Mouse (Mus musculus): Measurements from ENCODE around the gene Abr. TPM values are rescaled to one million over a fixed set of nuclear protein-coding genes. Genes with fewer than 3 reads are reported as not detected.

Abr gene
- polyA plus RNA-seq, 1 experiment from 2014 or later = 83.7 TPM

DNA sequence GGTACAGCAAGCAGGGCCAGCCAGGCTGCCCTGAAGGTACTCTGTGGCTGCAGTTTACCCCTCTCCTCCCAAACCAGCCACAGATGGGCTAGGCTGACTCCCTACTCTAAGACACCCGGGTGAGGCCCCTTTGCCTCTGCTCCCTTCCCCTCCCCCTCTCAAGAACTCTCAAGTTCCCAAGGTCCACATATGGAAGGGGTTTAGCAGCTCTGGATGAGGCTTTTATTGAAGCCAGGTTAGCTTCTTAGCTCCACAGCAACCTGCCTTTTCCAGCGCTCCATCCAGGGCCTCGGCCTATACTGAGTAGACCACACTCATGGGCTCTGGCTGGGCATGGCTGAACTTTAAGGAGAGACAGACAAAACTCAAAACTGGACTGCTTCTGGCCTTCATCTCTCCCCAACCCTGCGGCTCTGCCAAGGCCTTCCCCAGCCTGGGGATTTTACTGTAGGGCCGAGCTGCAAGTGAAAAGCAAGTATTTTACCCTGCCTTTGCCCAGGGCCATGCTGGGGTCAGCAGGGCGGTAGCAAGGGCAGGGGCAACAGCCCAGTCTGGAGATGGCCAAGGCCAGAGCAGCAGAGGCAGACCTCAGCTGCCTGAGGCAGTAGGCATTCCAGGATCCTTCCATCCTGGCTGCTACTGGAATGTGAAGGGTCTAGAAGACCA lies 192.0 kb downstream of the Abr start:
- H3K9me3 ChIP-seq = no peaks in the 10 kb centered on the region
- no peak for ATAC-seq (ENCODE audit: low read depth)
- H3K27ac ChIP-seq (replicated peaks) = peak overlapping the region; percentile 46; the same call in 1 of the 2 replicates
- no peaks in the 10 kb centered on the region for H3K27me3 ChIP-seq
- H3K36me3 ChIP-seq = peaks cover 49% of the 10 kb centered on the region
- no peak overlapping the region for H3K4me2 ChIP-seq
- H3K4me3 ChIP-seq = no peak overlapping the region
- H3K9ac ChIP-seq = 0 out of 2 replicates have a peak overlapping the region, but pooled peaks have one; percentile 38
- H3K4me1 ChIP-seq (replicated peaks) = peaks cover 15% of the 10 kb centered on the region
- 68% methylated on average over 6 of the region's 6 CpGs for WGBS

DNA sequence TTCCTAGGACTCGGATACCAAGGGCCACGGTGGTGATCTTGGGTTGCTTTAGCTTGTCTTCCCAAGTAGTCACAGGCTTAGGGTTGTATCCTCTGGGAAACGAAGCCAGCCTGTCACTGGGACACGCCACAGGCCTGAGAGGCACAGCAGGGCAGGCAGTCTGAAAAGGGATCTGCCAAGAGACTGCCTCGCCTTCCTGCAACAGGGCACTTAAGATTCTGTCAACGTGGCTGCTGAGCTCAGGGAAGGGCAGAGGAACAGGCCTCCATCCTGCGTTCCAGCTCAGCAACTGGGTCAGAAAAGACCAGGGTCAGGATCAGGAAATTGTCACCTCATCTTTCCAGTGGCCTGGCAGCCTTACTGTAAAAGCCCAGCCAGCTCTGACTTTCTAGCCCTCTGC lies 192.6 kb downstream of the Abr start:
- WGBS = 69% methylated on average over 7 of the region's 7 CpGs
- H3K4me2 ChIP-seq = no peak overlapping the region
- no peak for ATAC-seq (ENCODE audit: low read depth)
- peak overlapping the region; percentile 34; the same call in 1 of the 2 replicates for H3K27ac ChIP-seq (replicated peaks)
- no peak overlapping the region for H3K4me3 ChIP-seq
- 0 out of 2 replicates have a peak overlapping the region, but pooled peaks have one; percentile 38 for H3K9ac ChIP-seq
- H3K9me3 ChIP-seq = no peaks in the 10 kb centered on the region
- peaks cover 11% of the 10 kb centered on the region for H3K4me1 ChIP-seq (replicated peaks)
- no peaks in the 10 kb centered on the region for H3K27me3 ChIP-seq
- peaks cover 54% of the 10 kb centered on the region for H3K36me3 ChIP-seq

DNA sequence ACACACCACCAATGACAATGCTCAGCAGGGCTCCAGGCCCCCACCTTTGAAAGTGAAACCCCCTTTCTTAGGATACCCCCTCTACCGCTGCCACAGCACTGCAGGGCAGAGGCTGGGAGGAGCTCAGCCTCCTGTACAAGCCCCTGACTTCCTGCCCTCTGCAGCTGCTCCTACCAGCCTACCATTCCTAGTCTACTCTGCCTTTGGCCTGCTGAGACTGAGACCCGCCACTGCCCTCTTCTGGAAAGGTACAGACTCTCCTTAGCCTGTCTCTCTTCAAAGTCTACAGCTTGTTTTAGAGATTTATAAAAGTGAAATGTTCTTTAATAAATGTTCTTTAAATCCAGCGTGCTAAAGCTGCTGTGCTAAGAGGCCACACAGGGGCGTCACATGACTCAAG lies 193.1 kb downstream of the Abr start:
- Histone ChIP-seq H3K36me3 (peaks cover 56% of the 10 kb centered on the region), H3K9ac (no peak overlapping the region), H3K27me3 (no peaks in the 10 kb centered on the region), H3K4me2 (no peak overlapping the region), H3K4me3 (no peak overlapping the region), H3K9me3 (no peaks in the 10 kb centered on the region), H3K4me1 (replicated peaks) (peaks cover 11% of the 10 kb centered on the region), H3K27ac (replicated peaks) (0 out of 2 replicates have a peak overlapping the region, but pooled peaks have one; percentile 34)
- WGBS = 76% methylated on average over 4 of the region's 4 CpGs
- ATAC-seq (ENCODE audit: low read depth) = no peak

DNA sequence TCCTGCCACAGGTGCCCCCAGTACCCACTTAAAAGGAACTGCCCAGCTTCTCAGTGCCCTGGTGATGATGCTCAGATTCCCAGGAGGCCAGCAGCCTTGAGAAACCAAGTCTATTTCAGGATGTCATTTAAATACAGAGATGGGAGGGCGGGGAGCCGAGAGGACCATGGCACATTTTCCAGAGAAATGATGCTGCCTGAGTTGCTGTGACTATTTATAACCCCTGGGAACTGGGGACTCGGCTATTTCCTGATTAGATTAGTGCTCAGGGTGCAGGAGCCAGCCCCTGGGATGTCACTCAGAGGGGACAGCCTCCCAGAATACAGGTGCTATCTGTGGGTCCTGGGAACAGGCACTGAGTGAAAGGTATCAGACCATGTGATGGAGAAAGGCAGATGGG lies 194.3 kb downstream of the Abr start:
- Histone ChIP-seq H3K4me2 (no peak overlapping the region), H3K9me3 (no peaks in the 10 kb centered on the region), H3K27me3 (no peaks in the 10 kb centered on the region), H3K36me3 (peaks cover 56% of the 10 kb centered on the region), H3K4me3 (no peak overlapping the region), H3K9ac (no peak overlapping the region), H3K4me1 (replicated peaks) (peaks cover 11% of the 10 kb centered on the region), H3K27ac (replicated peaks) (no peak overlapping the region)
- 66% methylated on average over 3 of the region's 3 CpGs for WGBS
- no peak for ATAC-seq (ENCODE audit: low read depth)

DNA sequence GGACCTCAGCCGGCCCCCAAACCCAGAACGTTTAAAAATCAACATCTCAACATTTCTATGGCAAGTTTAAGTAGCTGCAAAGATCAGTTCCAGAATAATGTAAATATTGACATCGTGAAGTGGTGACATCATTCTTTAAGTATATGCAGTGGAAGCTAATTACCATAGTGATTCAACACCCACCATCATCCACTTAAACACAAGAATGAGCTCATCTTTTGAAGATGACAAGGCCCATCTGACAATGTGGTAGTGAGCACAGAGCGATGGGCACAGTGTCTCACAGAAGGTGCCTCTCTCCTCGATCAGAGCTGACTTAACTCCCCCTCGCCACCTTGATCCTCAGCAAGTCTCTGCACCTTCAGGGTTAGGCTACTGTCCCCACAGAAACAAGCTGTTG lies 196.4 kb downstream of the Abr start:
- Histone ChIP-seq H3K9me3 (no peaks in the 10 kb centered on the region), H3K27ac (replicated peaks) (no peak overlapping the region), H3K9ac (no peak overlapping the region), H3K36me3 (peaks cover 65% of the 10 kb centered on the region), H3K27me3 (no peaks in the 10 kb centered on the region), H3K4me1 (replicated peaks) (peaks cover 11% of the 10 kb centered on the region), H3K4me3 (no peak overlapping the region), H3K4me2 (no peak overlapping the region)
- WGBS = 86% methylated on average over 6 of the region's 6 CpGs
- ATAC-seq (ENCODE audit: low read depth) = no peak

DNA sequence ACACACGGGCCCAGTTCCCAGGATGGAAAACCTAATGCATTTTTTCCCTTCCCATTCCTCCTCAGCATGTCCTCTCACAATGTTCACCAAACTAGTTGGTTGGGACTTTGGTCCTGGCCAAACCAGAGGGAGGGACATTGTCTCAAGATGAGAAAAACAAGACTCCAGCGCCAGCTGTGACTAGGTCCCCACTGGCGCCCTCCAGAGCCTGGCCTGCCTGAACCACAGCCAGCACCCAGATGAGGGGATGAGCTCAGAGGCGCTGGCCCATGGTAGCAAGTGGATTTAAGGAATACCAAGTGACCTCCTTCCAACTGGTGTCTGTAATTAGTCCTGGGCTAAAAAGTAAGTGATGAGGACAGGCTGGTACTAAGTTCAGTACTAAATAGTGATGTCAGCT lies 201.2 kb downstream of the Abr start:
- no peak overlapping the region for H3K9ac ChIP-seq
- WGBS = 78% methylated on average over 4 of the region's 4 CpGs
- H3K4me2 ChIP-seq = no peak overlapping the region
- ATAC-seq (ENCODE audit: low read depth) = no peak
- H3K36me3 ChIP-seq = peaks cover 97% of the 10 kb centered on the region
- no peaks in the 10 kb centered on the region for H3K27me3 ChIP-seq
- peaks cover 11% of the 10 kb centered on the region; the same call in 1 of the 2 replicates for H3K4me1 ChIP-seq (replicated peaks)
- H3K27ac ChIP-seq (replicated peaks) = no peak overlapping the region
- H3K9me3 ChIP-seq = no peaks in the 10 kb centered on the region
- H3K4me3 ChIP-seq = no peak overlapping the region

DNA sequence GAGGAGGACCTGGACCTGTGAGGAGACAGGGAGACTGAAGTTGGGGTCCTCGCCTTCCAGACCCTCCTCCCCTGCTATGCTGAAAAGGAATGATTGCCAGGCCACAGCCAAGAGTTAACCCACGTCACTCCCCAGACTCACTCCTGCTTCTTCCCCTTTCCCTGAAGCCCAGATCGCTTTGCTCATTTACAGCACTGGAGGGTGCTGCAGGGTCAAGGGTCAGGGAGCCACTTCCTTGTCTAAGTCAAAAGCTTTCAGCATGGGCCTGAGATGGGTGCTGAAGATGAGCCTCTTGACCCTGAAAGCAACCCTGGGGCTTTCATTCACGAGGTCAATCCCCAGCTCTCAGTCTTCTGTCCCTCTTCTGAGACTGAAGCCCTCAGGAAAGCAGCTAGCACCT lies 202.9 kb downstream of the Abr start:
- 68% methylated on average over 4 of the region's 4 CpGs for WGBS
- no peaks in the 10 kb centered on the region for H3K9me3 ChIP-seq
- H3K4me1 ChIP-seq (replicated peaks) = peaks cover 11% of the 10 kb centered on the region; the same call in 1 of the 2 replicates
- ATAC-seq (ENCODE audit: low read depth) = no peak
- peaks cover 99% of the 10 kb centered on the region for H3K36me3 ChIP-seq
- H3K27ac ChIP-seq (replicated peaks) = no peak overlapping the region; the same call in 1 of the 2 replicates
- no peak overlapping the region for H3K4me2 ChIP-seq
- H3K9ac ChIP-seq = no peak overlapping the region
- H3K27me3 ChIP-seq = no peaks in the 10 kb centered on the region
- no peak overlapping the region for H3K4me3 ChIP-seq

DNA sequence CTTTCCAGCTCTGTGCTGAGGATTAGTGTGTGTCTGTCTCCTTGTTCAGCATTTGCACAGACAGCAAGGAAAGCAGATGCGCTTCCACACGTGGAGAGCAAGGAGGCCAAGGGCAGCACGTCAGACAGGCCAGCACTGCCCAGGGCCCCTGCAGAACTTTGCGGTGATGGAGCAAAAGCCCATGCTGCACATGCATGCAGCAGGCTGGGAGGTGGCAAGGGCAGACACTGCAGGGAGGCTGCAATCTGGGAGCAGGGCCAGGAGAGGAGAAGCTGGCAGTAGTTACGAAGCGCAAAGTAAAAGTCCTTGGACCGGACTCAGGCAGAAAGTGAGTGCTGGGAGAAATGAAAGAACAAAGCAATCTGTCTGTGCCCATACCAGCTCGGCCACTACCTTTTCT lies 203.7 kb downstream of the Abr start:
- ATAC-seq (ENCODE audit: low read depth) = no peak
- Histone ChIP-seq H3K4me3 (no peak overlapping the region), H3K27me3 (no peaks in the 10 kb centered on the region), H3K4me1 (replicated peaks) (peaks cover 11% of the 10 kb centered on the region; the same call in 1 of the 2 replicates), H3K27ac (replicated peaks) (no peak overlapping the region), H3K36me3 (peaks cover 99% of the 10 kb centered on the region), H3K9ac (no peak overlapping the region), H3K4me2 (no peak overlapping the region), H3K9me3 (no peaks in the 10 kb centered on the region)
- 81% methylated on average over 8 of the region's 8 CpGs for WGBS

DNA sequence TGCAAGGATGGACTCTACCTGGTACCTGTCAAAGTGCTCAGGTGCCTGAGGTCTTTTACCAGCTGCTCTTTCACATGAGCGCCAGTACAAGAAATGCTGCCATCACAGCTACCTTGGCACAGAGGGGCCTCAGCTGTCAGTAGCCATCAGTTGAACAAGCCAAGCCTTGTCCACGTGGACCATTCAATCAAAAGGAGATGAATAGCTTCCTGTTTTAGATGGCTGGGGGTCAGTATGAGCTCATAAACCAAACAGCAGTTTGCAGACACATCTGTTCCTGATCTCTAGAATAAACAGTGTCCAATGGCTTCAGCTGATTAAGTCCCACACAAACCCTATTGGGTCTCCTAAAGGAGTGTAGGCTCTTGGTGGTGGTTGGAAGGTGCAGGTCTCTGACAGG lies 206.1 kb downstream of the Abr start:
- ATAC-seq (ENCODE audit: low read depth) = no peak
- Histone ChIP-seq H3K4me3 (no peak overlapping the region), H3K27me3 (no peaks in the 10 kb centered on the region), H3K4me1 (replicated peaks) (peaks cover 11% of the 10 kb centered on the region; the same call in 1 of the 2 replicates), H3K9me3 (no peaks in the 10 kb centered on the region), H3K36me3 (peaks cover 90% of the 10 kb centered on the region), H3K4me2 (no peak overlapping the region), H3K27ac (replicated peaks) (no peak overlapping the region), H3K9ac (no peak overlapping the region)
- 59% methylated on average over 2 of the region's 2 CpGs for WGBS

DNA sequence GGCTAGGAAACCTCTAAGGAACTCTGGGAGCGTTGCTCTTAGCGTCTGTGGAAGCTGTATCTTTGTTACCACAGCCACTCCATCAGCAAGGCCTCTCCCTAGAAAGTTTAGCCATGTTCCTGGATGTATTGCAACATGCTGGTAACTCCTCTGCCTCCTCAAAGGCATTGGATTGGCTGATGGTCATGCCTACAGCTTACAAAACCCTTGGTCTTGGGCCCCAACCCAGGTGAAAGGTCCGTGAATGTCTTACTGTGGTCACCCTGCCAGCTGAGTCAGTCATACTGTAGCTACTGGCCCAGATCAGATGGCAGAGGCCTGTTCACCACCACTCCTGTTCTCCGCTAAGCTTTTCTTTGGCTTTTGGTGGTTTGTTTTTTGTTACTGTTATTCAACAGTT lies 207.1 kb downstream of the Abr start:
- Histone ChIP-seq H3K4me2 (no peak overlapping the region), H3K9ac (no peak overlapping the region), H3K27ac (replicated peaks) (no peak overlapping the region), H3K4me1 (replicated peaks) (peaks cover 11% of the 10 kb centered on the region; the same call in 1 of the 2 replicates), H3K36me3 (peaks cover 81% of the 10 kb centered on the region), H3K9me3 (no peaks in the 10 kb centered on the region), H3K4me3 (no peak overlapping the region), H3K27me3 (no peaks in the 10 kb centered on the region)
- WGBS = 90% methylated on average over 4 of the region's 4 CpGs
- ATAC-seq (ENCODE audit: low read depth) = no peak

DNA sequence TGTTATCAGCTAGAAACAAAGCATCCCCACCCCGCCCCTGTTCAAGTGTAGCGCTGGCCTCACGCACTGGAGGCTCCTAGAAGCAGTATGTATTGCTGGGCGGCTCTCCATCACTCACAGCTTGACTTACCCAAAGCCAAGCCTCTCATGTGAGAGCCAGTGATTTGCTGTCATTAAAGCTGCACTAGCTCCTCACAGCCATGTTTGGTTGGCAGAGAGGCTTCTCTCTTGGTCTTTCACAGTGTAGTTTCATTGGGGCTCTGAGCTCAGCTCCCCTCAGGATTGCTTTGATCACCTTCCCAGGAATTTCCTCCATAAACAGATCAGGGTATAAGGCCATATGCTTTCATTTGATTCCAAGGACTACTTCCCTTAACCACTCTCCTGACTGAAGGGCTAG lies 208.9 kb downstream of the Abr start:
- H3K9me3 ChIP-seq = no peaks in the 10 kb centered on the region
- H3K27me3 ChIP-seq = no peaks in the 10 kb centered on the region
- 80% methylated on average over 4 of the region's 4 CpGs for WGBS
- no peak for ATAC-seq (ENCODE audit: low read depth)
- H3K4me2 ChIP-seq = no peak overlapping the region
- H3K4me3 ChIP-seq = no peak overlapping the region
- no peak overlapping the region for H3K27ac ChIP-seq (replicated peaks)
- H3K36me3 ChIP-seq = peaks cover 63% of the 10 kb centered on the region
- no peak overlapping the region for H3K9ac ChIP-seq
- H3K4me1 ChIP-seq (replicated peaks) = peaks cover 12% of the 10 kb centered on the region

DNA sequence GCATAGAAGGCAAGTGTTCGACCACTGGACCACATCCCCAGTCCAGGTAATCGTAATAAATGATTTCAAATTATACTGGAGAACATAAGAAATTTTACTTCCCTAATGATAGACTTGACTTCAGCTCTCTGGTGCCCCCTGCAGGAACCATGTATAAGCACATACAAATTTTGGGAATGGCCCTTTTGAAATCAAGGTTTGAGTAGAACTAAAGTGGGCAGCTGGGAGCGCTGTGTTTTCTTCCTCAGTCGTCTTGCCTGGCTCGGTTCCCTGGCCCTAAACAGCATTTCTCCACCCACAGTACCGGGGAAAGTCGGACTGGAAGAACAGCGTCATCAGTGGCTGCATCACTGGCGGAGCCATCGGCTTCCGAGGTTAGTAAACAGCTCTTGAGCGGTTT lies 211.3 kb downstream of the Abr start:
- Histone ChIP-seq H3K4me1 (replicated peaks) (peaks cover 18% of the 10 kb centered on the region), H3K36me3 (peaks cover 39% of the 10 kb centered on the region), H3K27me3 (no peaks in the 10 kb centered on the region), H3K9me3 (no peaks in the 10 kb centered on the region), H3K4me2 (no peak overlapping the region), H3K9ac (no peak overlapping the region), H3K4me3 (no peak overlapping the region), H3K27ac (replicated peaks) (no peak overlapping the region)
- no peak for ATAC-seq (ENCODE audit: low read depth)
- WGBS = 73% methylated on average over 12 of the region's 12 CpGs
